Mouse (Mus musculus) liver, embryonic 14.5 days (tissue): Measurements from ENCODE around the gene Gmps.

Experiments used
- CTCF ChIP-seq: IDR thresholded peaks from 2 replicates; pipeline ENCODE4 v1.5.1; 2016; ENCODE audit warnings: antibody characterized with exemption, low read depth, control low read depth
- EP300 ChIP-seq: IDR thresholded peaks from 2 replicates; pipeline ENCODE4 v1.6.1; 2016; ENCODE audit warnings: antibody characterized with exemption, low read depth

- TF ChIP-seq EP300 (no peak), CTCF (no peak)
These were observed 34.6 kb upstream of the Gmps start for GRCm38 (mm10) chr3:63941204-63941850.
